Mouse (Mus musculus) MEL (cell line): ENCODE results near the gene Ngrn.

ENCODE experiments used
- CTCF ChIP-seq, 3 experiments: IDR thresholded peaks in 2 of 3; conservative IDR thresholded peaks in 1 of 3; 2 replicates each; pipeline ENCODE4 v1.5.1; 2011 to 2012; ENCODE audit warnings: low read length in 3 of 3, low read depth in 2 of 3, mild to moderate bottlenecking in 2 of 3, improper control_type of control experiment in 1 of 3, inconsistent platforms in 1 of 3, mixed read lengths in 1 of 3, moderate library complexity in 1 of 3; ENCODE audit not compliant: control insufficient read depth in 1 of 3, insufficient read depth in 1 of 3, poor library complexity in 1 of 3, severe bottlenecking in 1 of 3
- EP300 ChIP-seq, 2 experiments: IDR thresholded peaks; 2 replicates each; pipeline ENCODE4 v1.6.1; 2011; ENCODE audit warnings: improper control_type of control experiment in 2 of 2, low read length in 2 of 2, low read depth in 1 of 2, mild to moderate bottlenecking in 1 of 2
- NRF1 ChIP-seq: IDR thresholded peaks from 2 replicates; pipeline ENCODE4 v1.6.1; 2014; ENCODE audit warnings: low read depth, mild to moderate bottlenecking, inconsistent platforms, low read length, improper control_type of control experiment, moderate library complexity; ENCODE audit not compliant: poor library complexity, insufficient read depth, severe bottlenecking

GRCm38 (mm10) chr7:80285725-80286124 is 24.7 kb downstream of the Ngrn start:
- TF ChIP-seq NRF1 = no peak
- no peak for TF ChIP-seq EP300 (IDR thresholded peaks at IDR 0.05; ENCODE audit: low read depth in 1 of 2, low read length in 2 of 2)
- TF ChIP-seq CTCF (IDR thresholded peaks at IDR 0.05 in 2 of 3, conservative IDR thresholded peaks at IDR 0.05 in 1 of 3; ENCODE audit: control insufficient read depth in 1 of 3, insufficient read depth in 1 of 3, low read depth in 2 of 3, low read length in 3 of 3, poor library complexity in 1 of 3, severe bottlenecking in 1 of 3) = no peak
